Mouse (Mus musculus) midbrain, embryonic 14.5 days (tissue): ENCODE measurements around the gene Rnase13. TPM values are rescaled to one million over a fixed set of nuclear protein-coding genes. Genes with fewer than 3 reads are reported as not detected.

Experiments used
- ATAC-seq: fragments of 200-750 bp; cut with Nextera tagmentation; 2 replicates; pipeline ENCODE4 v1.8.0; 2017; ENCODE audit warnings: moderate number of reproducible peaks, moderate library complexity; ENCODE audit not compliant: low FRiP score, low TSS enrichment
- DNase-seq: peaks from one replicate; pipeline ENCODE4 v3.0.0-alpha.2; 2015
- H3K27ac ChIP-seq: fragments of 300-500 bp; sonication (generic); replicated peaks from 2 replicates; pipeline ENCODE4 v1.5.1; 2014; ENCODE audit warnings: mild to moderate bottlenecking, low read depth, low read length, moderate library complexity
- H3K27me3 ChIP-seq: fragments of 300-500 bp; sonication (generic); 2 replicates; pipeline ENCODE4 v1.6.1; 2014; ENCODE audit warnings: low read length, control low read depth, mixed read lengths; ENCODE audit not compliant: control insufficient read depth, insufficient read depth
- H3K36me3 ChIP-seq: fragments of 300-500 bp; sonication (generic); 2 replicates; pipeline ENCODE4 v1.6.1; 2014; ENCODE audit warnings: low read length, control low read depth; ENCODE audit not compliant: control insufficient read depth, insufficient read depth
- H3K4me1 ChIP-seq: fragments of 300-500 bp; sonication (generic); 2 replicates; pipeline ENCODE4 v1.6.1; 2014; ENCODE audit warnings: mild to moderate bottlenecking, antibody characterized with exemption, low read length, control low read depth; ENCODE audit not compliant: control insufficient read depth, insufficient read depth
- H3K4me2 ChIP-seq: fragments of 300-500 bp; sonication (generic); 2 replicates; pipeline ENCODE4 v1.6.1; 2014; ENCODE audit warnings: mild to moderate bottlenecking, low read length, moderate library complexity
- H3K4me3 ChIP-seq: fragments of 300-500 bp; sonication (generic); replicated peaks from 2 replicates; pipeline ENCODE4 v1.5.1; 2014; ENCODE audit warnings: low read depth, low read length
- H3K9ac ChIP-seq: fragments of 300-500 bp; sonication (generic); replicated peaks from 2 replicates; pipeline ENCODE4 v1.6.1; 2014; ENCODE audit warnings: mild to moderate bottlenecking, low read length, moderate library complexity
- H3K9me3 ChIP-seq: fragments of 300-500 bp; sonication (generic); 2 replicates; pipeline ENCODE4 v1.6.1; 2016; ENCODE audit warnings: low read length, control low read depth, mixed read lengths; ENCODE audit not compliant: control insufficient read depth
- WGBS: fragments of 180-500 bp; shearing (Covaris S2); extraction: QIAGEN DNeasy Blood & Tissue Kit; methylation state at CpG from one replicate; pipeline ENCODE4 v1.1.7; 2014; 5-methylcytosine and 5-hydroxymethylcytosine counted together
- polyA plus RNA-seq: library from polyadenylated mRNA; unstranded; fragments of >200 nt; fragmentation: Nextera tagmentation; extraction: Ambion mirVana; gene quantifications from 2 replicates; pipeline ENCODE4 v1.2.1, GENCODE M21; 2014

Rnase13 gene
- not detected in 2 replicates for polyA plus RNA-seq

GRCm38 (mm10) chr14:51922571-51922865, at the start of gene Rnase13:
TSS of gene Rnase13 (minus strand) at chr14:51922773.
- no peak within 1 kb of the TSS for H3K9ac ChIP-seq
- no peak within 1 kb of the TSS for H3K27ac ChIP-seq
- no peaks in the 10 kb centered on the region for H3K27me3 ChIP-seq
- 90% methylated on average over 7 of the region's 7 CpGs for WGBS
- H3K36me3 ChIP-seq, result no peaks in the 10 kb centered on the region
- no peak within 1 kb of the TSS for H3K4me3 ChIP-seq
- no peak for DNase-seq
- H3K4me2 ChIP-seq, result no peak within 1 kb of the TSS
- no peaks in the 10 kb centered on the region for H3K4me1 ChIP-seq
- ATAC-seq, result no peak
- H3K9me3 ChIP-seq, result no peaks in the 10 kb centered on the region

GRCm38 (mm10) chr14:51967400-51967799, 44.8 kb upstream of the Rnase13 start:
- H3K27ac ChIP-seq, result no peak overlapping the region
- H3K4me2 ChIP-seq, result no peak overlapping the region
- H3K36me3 ChIP-seq, result no peaks in the 10 kb centered on the region
- H3K27me3 ChIP-seq, result no peaks in the 10 kb centered on the region
- ATAC-seq, result no peak
- no peak overlapping the region for H3K9ac ChIP-seq
- no peak for DNase-seq
- WGBS, result 90% methylated on average over 3 of the region's 3 CpGs
- H3K4me1 ChIP-seq, result no peaks in the 10 kb centered on the region
- no peaks in the 10 kb centered on the region for H3K9me3 ChIP-seq
- H3K4me3 ChIP-seq, result no peak overlapping the region

- no peak for ATAC-seq
- Histone ChIP-seq H3K4me3 (no peak overlapping the region), H3K4me2 (no peak overlapping the region), H3K36me3 (no peaks in the 10 kb centered on the region), H3K4me1 (no peaks in the 10 kb centered on the region), H3K9me3 (0 out of 2 replicates have a peak, but pooled peaks cover 3% of the 10 kb centered on the region), H3K27me3 (no peaks in the 10 kb centered on the region), H3K9ac (no peak overlapping the region), H3K27ac (no peak overlapping the region)
- no peak for DNase-seq
- 88% methylated on average over 2 of the region's 2 CpGs for WGBS
Observed at GRCm38 (mm10) chr14:51960316-51960715, 37.7 kb upstream of the Rnase13 start.

GRCm38 (mm10) chr14:51943336-51943735, 20.8 kb upstream of the Rnase13 start:
- H3K4me3 ChIP-seq, result no peak overlapping the region
- no peaks in the 10 kb centered on the region for H3K4me1 ChIP-seq
- H3K9me3 ChIP-seq, result no peaks in the 10 kb centered on the region
- 86% methylated on average over 6 of the region's 6 CpGs for WGBS
- no peak overlapping the region for H3K27ac ChIP-seq
- no peaks in the 10 kb centered on the region for H3K27me3 ChIP-seq
- H3K4me2 ChIP-seq, result no peak overlapping the region
- H3K9ac ChIP-seq, result no peak overlapping the region
- DNase-seq (no peak), ATAC-seq (no peak)
- H3K36me3 ChIP-seq, result no peaks in the 10 kb centered on the region

GRCm38 (mm10) chr14:51942236-51942635, 19.7 kb upstream of the Rnase13 start:
- no peaks in the 10 kb centered on the region for H3K27me3 ChIP-seq
- no peaks in the 10 kb centered on the region for H3K9me3 ChIP-seq
- no peaks in the 10 kb centered on the region for H3K4me1 ChIP-seq
- ATAC-seq (no peak), DNase-seq (no peak)
- no peak overlapping the region for H3K4me2 ChIP-seq
- no peaks in the 10 kb centered on the region for H3K36me3 ChIP-seq
- WGBS, result 75% methylated on average over 7 of the region's 7 CpGs
- no peak overlapping the region for H3K4me3 ChIP-seq
- H3K27ac ChIP-seq, result no peak overlapping the region
- no peak overlapping the region for H3K9ac ChIP-seq

- 59% methylated on average over 9 of the region's 9 CpGs for WGBS
- no peak for ATAC-seq
Observed at GRCm38 (mm10) chr14:51941577-51941976, 19.0 kb upstream of the Rnase13 start.

GRCm38 (mm10) chr14:51940944-51941560, 18.5 kb upstream of the Rnase13 start:
- no peak overlapping the region for H3K9ac ChIP-seq
- ATAC-seq (no peak), DNase-seq (no peak)
- H3K27me3 ChIP-seq, result no peaks in the 10 kb centered on the region
- H3K36me3 ChIP-seq, result no peaks in the 10 kb centered on the region
- no peaks in the 10 kb centered on the region for H3K4me1 ChIP-seq
- 43% methylated on average over 8 of the region's 8 CpGs for WGBS
- no peak overlapping the region for H3K4me3 ChIP-seq
- no peaks in the 10 kb centered on the region for H3K9me3 ChIP-seq
- H3K27ac ChIP-seq, result no peak overlapping the region
- H3K4me2 ChIP-seq, result no peak overlapping the region

More at GRCm38 (mm10) chr14:51941577-51941976, 19.0 kb upstream of the Rnase13 start:
- H3K4me3 ChIP-seq, result no peak overlapping the region
- no peaks in the 10 kb centered on the region for H3K9me3 ChIP-seq
- H3K27me3 ChIP-seq, result no peaks in the 10 kb centered on the region
- DNase-seq, result no peak
- no peak overlapping the region for H3K9ac ChIP-seq
- H3K4me1 ChIP-seq, result no peaks in the 10 kb centered on the region
- no peak overlapping the region for H3K4me2 ChIP-seq
- no peak overlapping the region for H3K27ac ChIP-seq
- H3K36me3 ChIP-seq, result no peaks in the 10 kb centered on the region

GRCm38 (mm10) chr14:51939005-51939404, 16.4 kb upstream of the Rnase13 start:
- Histone ChIP-seq H3K9ac (no peak overlapping the region), H3K36me3 (no peaks in the 10 kb centered on the region), H3K27ac (no peak overlapping the region), H3K4me2 (no peak overlapping the region), H3K27me3 (no peaks in the 10 kb centered on the region), H3K4me3 (no peak overlapping the region), H3K9me3 (0 out of 2 replicates have a peak, but pooled peaks cover 2% of the 10 kb centered on the region), H3K4me1 (no peaks in the 10 kb centered on the region)
- ATAC-seq (no peak), DNase-seq (no peak)
- 91% methylated on average over 9 of the region's 9 CpGs for WGBS
